Mouse (Mus musculus) kidney, postnatal 25 days (tissue): ENCODE results near the gene Glt6d1.

Experiments
- DNase-seq, 2 experiments: peaks; one replicate each; pipeline ENCODE4 v3.0.0; 2021; ENCODE audit warnings: mixed read lengths in 2 of 2

Glt6d1 gene

GRCm38 (mm10) chr2:25789092-25789491 is 26.6 kb downstream of the Glt6d1 start:
- no peak for DNase-seq

- no peak for DNase-seq
Observed at GRCm38 (mm10) chr2:25785573-25786322, 29.9 kb downstream of the Glt6d1 start.

- DNase-seq: no peak
Observed at GRCm38 (mm10) chr2:25781957-25782356, 33.7 kb downstream of the Glt6d1 start, which contains the start of gene Gm13539. Gene Gm13539, plus strand, starts transcription at chr2:25782257.

GRCm38 (mm10) chr2:25780921-25781320 is 34.7 kb downstream of the Glt6d1 start:
- no peak for DNase-seq

- DNase-seq: no peak
Observed at GRCm38 (mm10) chr2:25779076-25779475, 36.6 kb downstream of the Glt6d1 start.

- DNase-seq: no peak
Observed at GRCm38 (mm10) chr2:25776717-25777116, 38.9 kb downstream of the Glt6d1 start, which contains the start of gene Lcn11. Gene Lcn11, plus strand, starts transcription at chr2:25777017.

GRCm38 (mm10) chr2:25775991-25776390 is 39.7 kb downstream of the Glt6d1 start:
- DNase-seq: peak in 1 of 2 experiments; percentile 3

GRCm38 (mm10) chr2:25774640-25775039 is 41.0 kb downstream of the Glt6d1 start:
- DNase-seq: no peak

- DNase-seq: no peak
Observed at GRCm38 (mm10) chr2:25773507-25773906, 42.1 kb downstream of the Glt6d1 start.

- no peak for DNase-seq
Observed at GRCm38 (mm10) chr2:25767764-25768163, 47.9 kb downstream of the Glt6d1 start.

GRCm38 (mm10) chr2:25765269-25765668 is 50.4 kb downstream of the Glt6d1 start, which contains the start of gene Lcn3:
Gene Lcn3, plus strand, starts transcription at chr2:25765569.
- DNase-seq: no peak

- no peak for DNase-seq
Observed at GRCm38 (mm10) chr2:25758064-25758625, 57.5 kb downstream of the Glt6d1 start.

- DNase-seq: no peak
Observed at GRCm38 (mm10) chr2:25754201-25754600, 61.4 kb downstream of the Glt6d1 start.
